Mouse (Mus musculus): ENCODE measurements around the gene Kif5a. TPM values are rescaled to one million over a fixed set of nuclear protein-coding genes. Genes with fewer than 3 reads are reported as not detected.
A peak's percentile ranks its signal among the peaks of the same experiment; 100 is the strongest.

Kif5a gene
- polyA plus RNA-seq, 1 experiment from 2014 or later = 7.6 TPM

DNA sequence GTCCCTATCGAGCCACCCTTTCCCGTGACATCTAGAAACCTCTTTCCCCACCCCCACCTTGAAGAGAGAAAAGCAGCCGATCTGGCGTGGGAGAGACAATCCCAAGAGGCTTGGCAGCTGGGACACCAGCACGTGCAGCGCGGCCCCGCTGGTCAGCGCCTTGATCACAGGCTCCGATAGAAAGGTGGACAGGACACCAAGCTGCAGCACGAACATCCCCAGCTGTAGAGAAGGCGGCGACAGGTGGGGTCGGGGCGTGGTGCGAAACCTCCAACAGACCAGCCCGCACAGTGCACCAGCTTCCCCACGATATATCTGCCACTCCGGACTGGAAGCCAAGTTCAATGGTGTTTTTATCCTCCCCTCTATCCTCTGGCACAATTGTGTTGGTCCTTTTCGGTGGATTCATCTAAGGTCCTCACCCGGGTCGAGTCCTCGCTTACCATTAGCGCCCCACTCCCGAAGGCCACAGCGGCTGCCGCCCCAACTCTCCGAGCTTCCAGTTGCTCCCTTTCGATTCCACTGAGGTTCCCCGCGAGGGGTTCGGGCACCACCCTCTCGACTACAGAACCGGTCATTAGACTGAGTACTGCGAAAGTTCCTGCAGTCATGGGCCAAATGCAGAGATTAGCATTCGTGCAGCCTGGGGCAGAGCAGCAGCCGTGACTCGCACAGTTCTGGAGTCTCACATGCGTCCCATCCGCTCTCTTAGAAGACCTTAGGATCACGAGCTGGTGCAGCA, 84.7 kb downstream of the Kif5a start:
- Histone ChIP-seq H3K4me2 (replicated peaks) (peak overlapping the region; percentile 61), H3K27ac (replicated peaks) (no peak overlapping the region), H3K36me3 (peaks cover 9% of the 10 kb centered on the region; the same call in 1 of the 2 replicates), H3K4me3 (replicated peaks) (peak overlapping the region; percentile 35), H3K4me1 (peaks cover 28% of the 10 kb centered on the region), H3K9me3 (replicated peaks) (no peaks in the 10 kb centered on the region), H3K9ac (no peak overlapping the region), H3K27me3 (peaks cover 56% of the 10 kb centered on the region)
- WGBS = 5% methylated on average over 41 of the region's 41 CpGs
- ATAC-seq (ENCODE audit: insufficient number of reproducible peaks, low FRiP score, low TSS enrichment, low read depth) = no peak

DNA sequence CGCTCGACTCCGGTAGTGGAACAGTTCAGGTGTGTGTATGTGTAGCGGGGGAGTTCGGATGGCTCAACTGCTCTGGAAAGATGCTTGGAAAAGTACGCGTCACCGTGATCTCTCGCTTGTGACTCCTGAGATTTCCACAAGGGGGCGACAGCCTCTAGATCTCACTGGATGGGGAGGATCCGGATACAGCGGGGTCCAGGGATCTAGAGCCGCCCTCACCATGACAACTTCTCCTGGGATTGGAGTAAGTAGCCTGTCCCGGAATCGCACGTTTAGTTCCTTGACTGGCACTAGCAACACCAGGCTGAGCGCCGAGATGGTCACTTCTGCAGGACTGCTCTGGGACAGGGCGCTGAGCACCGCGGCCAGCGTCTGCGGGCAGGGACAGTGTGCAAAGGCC, 85.4 kb downstream of the Kif5a start:
- H3K4me3 ChIP-seq (replicated peaks) = peak overlapping the region; percentile 35
- 1% methylated on average over 23 of the region's 23 CpGs for WGBS
- peaks cover 55% of the 10 kb centered on the region for H3K27me3 ChIP-seq
- H3K36me3 ChIP-seq = peaks cover 7% of the 10 kb centered on the region; the same call in 1 of the 2 replicates
- H3K27ac ChIP-seq (replicated peaks) = no peak overlapping the region
- peak overlapping the region; percentile 61 for H3K4me2 ChIP-seq (replicated peaks)
- peaks cover 27% of the 10 kb centered on the region for H3K4me1 ChIP-seq
- no peaks in the 10 kb centered on the region for H3K9me3 ChIP-seq (replicated peaks)
- H3K9ac ChIP-seq = no peak overlapping the region
- peak; percentile 61 for ATAC-seq (ENCODE audit: insufficient number of reproducible peaks, low FRiP score, low TSS enrichment, low read depth)

DNA sequence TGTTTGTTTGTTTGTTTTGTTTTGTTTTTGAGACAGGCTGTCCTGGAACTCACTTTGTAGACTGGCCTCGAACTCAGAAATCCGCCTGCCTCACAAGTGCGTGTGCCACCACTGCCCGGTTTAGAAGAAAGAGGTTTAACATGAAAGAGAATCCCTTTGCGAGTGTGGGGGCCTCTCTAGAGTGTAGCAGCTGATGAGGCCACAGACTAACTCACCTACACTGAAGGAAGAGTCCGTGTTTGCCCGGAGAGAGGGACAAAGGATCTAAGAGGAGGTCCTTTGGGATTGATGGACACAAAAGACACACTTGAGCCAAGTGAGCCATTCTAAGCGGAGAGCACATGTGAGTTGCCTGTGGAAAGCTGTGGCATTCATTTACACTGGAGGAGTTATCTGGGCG, 85.9 kb downstream of the Kif5a start:
- Histone ChIP-seq H3K27ac (replicated peaks) (no peak overlapping the region), H3K9ac (no peak overlapping the region), H3K4me3 (replicated peaks) (no peak overlapping the region; the same call in 1 of the 2 replicates), H3K4me1 (peaks cover 27% of the 10 kb centered on the region), H3K4me2 (replicated peaks) (peak overlapping the region; percentile 61), H3K36me3 (peaks cover 2% of the 10 kb centered on the region; the same call in 1 of the 2 replicates), H3K9me3 (replicated peaks) (no peaks in the 10 kb centered on the region), H3K27me3 (peaks cover 51% of the 10 kb centered on the region)
- WGBS = 16% methylated on average over 9 of the region's 9 CpGs
- no peak for ATAC-seq (ENCODE audit: insufficient number of reproducible peaks, low FRiP score, low TSS enrichment, low read depth)

DNA sequence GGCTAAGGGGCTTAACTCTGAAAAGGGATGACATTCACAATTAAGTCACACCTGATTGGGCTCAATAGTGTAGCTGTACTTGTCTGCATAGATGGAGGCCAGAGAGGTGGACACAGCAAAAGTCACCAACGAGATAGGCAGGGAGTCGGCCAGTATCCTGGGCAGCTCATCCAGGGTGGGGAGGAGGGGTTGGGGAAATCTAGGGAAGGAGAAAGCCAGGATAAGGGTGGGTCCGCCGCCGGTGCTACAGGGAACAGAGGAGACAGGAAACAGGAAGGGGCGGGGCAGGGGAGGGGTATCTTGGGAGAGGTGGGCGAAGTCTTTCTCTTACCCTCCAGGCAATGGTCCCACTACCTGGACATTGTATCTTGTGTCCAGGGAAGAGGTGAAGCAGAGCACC, 86.4 kb downstream of the Kif5a start:
- no peak overlapping the region for H3K27ac ChIP-seq (replicated peaks)
- H3K9me3 ChIP-seq (replicated peaks) = no peaks in the 10 kb centered on the region
- H3K4me2 ChIP-seq (replicated peaks) = no peak overlapping the region
- no peak overlapping the region for H3K9ac ChIP-seq
- no peaks in the 10 kb centered on the region for H3K36me3 ChIP-seq
- no peak overlapping the region for H3K4me3 ChIP-seq (replicated peaks)
- 3% methylated on average over 7 of the region's 7 CpGs for WGBS
- H3K4me1 ChIP-seq = peaks cover 27% of the 10 kb centered on the region
- H3K27me3 ChIP-seq = peaks cover 51% of the 10 kb centered on the region
- ATAC-seq (ENCODE audit: insufficient number of reproducible peaks, low FRiP score, low TSS enrichment, low read depth) = no peak

DNA sequence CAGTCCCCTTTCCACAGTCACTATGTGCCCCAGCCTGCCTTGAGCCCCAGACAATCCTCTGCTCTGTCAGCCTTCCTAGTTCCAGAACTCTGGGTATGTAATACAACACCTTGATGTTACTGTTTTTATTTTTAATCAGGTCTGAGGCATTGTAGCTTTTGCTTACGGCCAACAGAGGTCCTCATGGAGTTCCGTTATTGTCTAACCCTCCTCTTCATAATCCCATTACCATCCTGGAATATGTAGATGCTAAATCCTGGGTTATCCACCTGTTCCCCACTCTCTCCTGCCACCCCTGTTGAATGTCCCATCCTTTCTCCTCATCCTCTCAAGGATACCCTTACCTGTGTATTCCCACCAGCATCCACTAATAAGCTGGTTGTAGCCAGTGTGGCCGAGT, 86.9 kb downstream of the Kif5a start:
- Histone ChIP-seq H3K9me3 (replicated peaks) (no peaks in the 10 kb centered on the region), H3K36me3 (no peaks in the 10 kb centered on the region), H3K9ac (no peak overlapping the region), H3K4me2 (replicated peaks) (no peak overlapping the region), H3K4me1 (peaks cover 28% of the 10 kb centered on the region), H3K27ac (replicated peaks) (no peak overlapping the region), H3K27me3 (peaks cover 50% of the 10 kb centered on the region), H3K4me3 (replicated peaks) (no peak overlapping the region)
- 22% methylated on average over 3 of the region's 3 CpGs for WGBS
- no peak for ATAC-seq (ENCODE audit: insufficient number of reproducible peaks, low FRiP score, low TSS enrichment, low read depth)

Other genes starting within 250 kb of the Kif5a start
- gene Tsfm, start 232.5 kb downstream of the Kif5a start, polyA plus RNA-seq (2015; fragmentation: Nextera tagmentation; extraction: Ambion mirVana) = 68.8 and 75.4 TPM in 2 replicates
- 55.2 and 61.7 TPM in 2 replicates for gene Mettl1, start 221.9 kb downstream of the Kif5a start, polyA plus RNA-seq (2015; fragmentation: Nextera tagmentation; extraction: Ambion mirVana)
- 1.3 TPM in 2 replicates for gene Eef1akmt3, start 221.8 kb downstream of the Kif5a start, polyA plus RNA-seq (2015; fragmentation: Nextera tagmentation; extraction: Ambion mirVana)
- 0.13 and 0.41 TPM in 2 replicates for gene Cyp27b1, start 215.1 kb downstream of the Kif5a start, polyA plus RNA-seq (2015; fragmentation: Nextera tagmentation; extraction: Ambion mirVana)
- 1.8 and 2.4 TPM in 2 replicates for gene March9, start 203.2 kb downstream of the Kif5a start, polyA plus RNA-seq (2015; fragmentation: Nextera tagmentation; extraction: Ambion mirVana)
- gene Cdk4, start 199.8 kb downstream of the Kif5a start, polyA plus RNA-seq (2015; fragmentation: Nextera tagmentation; extraction: Ambion mirVana) = 1,372 and 1,398 TPM in 2 replicates
- 175 and 177 TPM in 2 replicates for gene Tspan31, start 193.1 kb downstream of the Kif5a start, polyA plus RNA-seq (2015; fragmentation: Nextera tagmentation; extraction: Ambion mirVana)
- 0.45 and 0.49 TPM in 2 replicates for gene Agap2, start 188.1 kb downstream of the Kif5a start, polyA plus RNA-seq (2015; fragmentation: Nextera tagmentation; extraction: Ambion mirVana)
- gene Os9, start 142.2 kb downstream of the Kif5a start, polyA plus RNA-seq (2015; fragmentation: Nextera tagmentation; extraction: Ambion mirVana) = 101 TPM in 2 replicates
- gene B4galnt1, start 98.1 kb downstream of the Kif5a start, polyA plus RNA-seq (2015; fragmentation: Nextera tagmentation; extraction: Ambion mirVana) = 11.0 and 12.7 TPM in 2 replicates
- gene Slc26a10, start 82.7 kb downstream of the Kif5a start, polyA plus RNA-seq (2015; fragmentation: Nextera tagmentation; extraction: Ambion mirVana) = 1.6 and 1.9 TPM in 2 replicates
- 116 TPM in 2 replicates for gene Arhgef25, start 73.3 kb downstream of the Kif5a start, polyA plus RNA-seq (2015; fragmentation: Nextera tagmentation; extraction: Ambion mirVana)
- gene Dtx3, start 67.6 kb downstream of the Kif5a start, polyA plus RNA-seq (2015; fragmentation: Nextera tagmentation; extraction: Ambion mirVana) = 152 and 179 TPM in 2 replicates
- gene Pip4k2c, start 51.8 kb downstream of the Kif5a start, polyA plus RNA-seq (2015; fragmentation: Nextera tagmentation; extraction: Ambion mirVana) = 31.0 and 31.3 TPM in 2 replicates
- gene Dctn2, start 3.0 kb upstream of the Kif5a start, polyA plus RNA-seq (2015; fragmentation: Nextera tagmentation; extraction: Ambion mirVana) = 206 and 212 TPM in 2 replicates
- 19.6 and 20.8 TPM in 2 replicates for gene Mbd6, start 25.7 kb upstream of the Kif5a start, polyA plus RNA-seq (2015; fragmentation: Nextera tagmentation; extraction: Ambion mirVana)
- gene Mars, start 48.4 kb upstream of the Kif5a start, polyA plus RNA-seq (2015; fragmentation: Nextera tagmentation; extraction: Ambion mirVana) = 101 and 105 TPM in 2 replicates
- 5.1 and 5.2 TPM in 2 replicates for gene Arhgap9, start 58.6 kb upstream of the Kif5a start, polyA plus RNA-seq (2015; fragmentation: Nextera tagmentation; extraction: Ambion mirVana)
- 15.7 and 16.1 TPM in 2 replicates for gene Gli1, start 78.6 kb upstream of the Kif5a start, polyA plus RNA-seq (2015; fragmentation: Nextera tagmentation; extraction: Ambion mirVana)
- gene Inhbe, start 91.1 kb upstream of the Kif5a start, polyA plus RNA-seq (2015; fragmentation: Nextera tagmentation; extraction: Ambion mirVana) = 0.05 and 0.07 TPM in 2 replicates
- 0.12 TPM in 1 of 2 replicates, not detected in the other for gene Inhbc, start 107.1 kb upstream of the Kif5a start, polyA plus RNA-seq (2015; fragmentation: Nextera tagmentation; extraction: Ambion mirVana)
- 40.0 and 40.1 TPM in 2 replicates for gene R3hdm2, start 117.0 kb upstream of the Kif5a start, polyA plus RNA-seq (2015; fragmentation: Nextera tagmentation; extraction: Ambion mirVana)
- gene Stac3, start 238.3 kb upstream of the Kif5a start, polyA plus RNA-seq (2015; fragmentation: Nextera tagmentation; extraction: Ambion mirVana) = 22.7 and 26.0 TPM in 2 replicates

Measured in embryonic facial prominence, embryonic 15.5 days (tissue).